Mouse (Mus musculus): ENCODE data around the gene Doxl2. TPM values are rescaled to one million over a fixed set of nuclear protein-coding genes. Genes with fewer than 3 reads are reported as not detected.
"Not testable (repeated sequence)": the region's sequence is repeated elsewhere in the genome, so short reads cannot be mapped to it uniquely, and the experiment has no call there.

Gene Doxl2
- total RNA-seq (2022), result not detected

GRCm38 (mm10) chr6:48974663-48975062, at the start of gene Doxl2:
Doxl2 (plus strand) TSS chr6:48974963.
- no peak for DNase-seq (ENCODE audit: low spot score in 2 of 2)

GRCm38 (mm10) chr6:48929595-48929994, 45.2 kb upstream of the Doxl2 start, which contains the start of gene 1600015I10Rik:
1600015I10Rik (plus strand) TSS chr6:48929895.
- no peak for DNase-seq (ENCODE audit: low spot score in 2 of 2)

- no peak for DNase-seq (ENCODE audit: low spot score in 2 of 2)
Observed at GRCm38 (mm10) chr6:48949596-48949995, 25.2 kb upstream of the Doxl2 start.

- DNase-seq (ENCODE audit: low spot score in 2 of 2), result no peak
Observed at GRCm38 (mm10) chr6:48950676-48951075, 24.1 kb upstream of the Doxl2 start.

- no peak for DNase-seq (ENCODE audit: low spot score in 2 of 2)
Observed at GRCm38 (mm10) chr6:48951630-48952029, 23.1 kb upstream of the Doxl2 start.

GRCm38 (mm10) chr6:48953220-48953619, 21.5 kb upstream of the Doxl2 start:
- no peak for DNase-seq (ENCODE audit: low spot score in 2 of 2)

GRCm38 (mm10) chr6:48954211-48954610, 20.6 kb upstream of the Doxl2 start:
- no peak for DNase-seq (ENCODE audit: low spot score in 2 of 2)

GRCm38 (mm10) chr6:48954946-48955345, 19.8 kb upstream of the Doxl2 start:
- peak in 1 of 2 experiments; percentile 14 for DNase-seq (ENCODE audit: low spot score in 2 of 2)

- no peak for DNase-seq (ENCODE audit: low spot score in 2 of 2)
Observed at GRCm38 (mm10) chr6:48956785-48957184, 18.0 kb upstream of the Doxl2 start.

- DNase-seq (ENCODE audit: low spot score in 2 of 2), result no peak
Observed at GRCm38 (mm10) chr6:48958053-48958452, 16.7 kb upstream of the Doxl2 start.

- DNase-seq (ENCODE audit: low spot score in 2 of 2), result not testable (repeated sequence)
Observed at GRCm38 (mm10) chr6:48959151-48959550, 15.6 kb upstream of the Doxl2 start.

- not testable (repeated sequence) for DNase-seq (ENCODE audit: low spot score in 2 of 2)
Observed at GRCm38 (mm10) chr6:48966696-48967095, 8.1 kb upstream of the Doxl2 start.

GRCm38 (mm10) chr6:48967868-48968267, 6.9 kb upstream of the Doxl2 start:
- DNase-seq (ENCODE audit: low spot score in 2 of 2), result no peak

- DNase-seq (ENCODE audit: low spot score in 2 of 2), result no peak
Observed at GRCm38 (mm10) chr6:48979616-48980015, 4.9 kb downstream of the Doxl2 start.

- DNase-seq (ENCODE audit: low spot score in 2 of 2), result no peak
Observed at GRCm38 (mm10) chr6:48982305-48982704, 7.5 kb downstream of the Doxl2 start.

GRCm38 (mm10) chr6:48986444-48986990, 11.8 kb downstream of the Doxl2 start, which contains the start of gene Svs1:
Svs1 (plus strand) TSS chr6:48986861.
- no peak for DNase-seq (ENCODE audit: low spot score in 2 of 2)

GRCm38 (mm10) chr6:48989971-48990370, 15.2 kb downstream of the Doxl2 start:
- DNase-seq (ENCODE audit: low spot score in 2 of 2), result no peak

- no peak for DNase-seq (ENCODE audit: low spot score in 2 of 2)
Observed at GRCm38 (mm10) chr6:48991991-48992390, 17.2 kb downstream of the Doxl2 start.

GRCm38 (mm10) chr6:48998186-48998585, 23.4 kb downstream of the Doxl2 start:
- no peak for DNase-seq (ENCODE audit: low spot score in 2 of 2)

GRCm38 (mm10) chr6:48998796-48999195, 24.0 kb downstream of the Doxl2 start:
- DNase-seq (ENCODE audit: low spot score in 2 of 2), result no peak

- no peak for DNase-seq (ENCODE audit: low spot score in 2 of 2)
Observed at GRCm38 (mm10) chr6:49003381-49003780, 28.6 kb downstream of the Doxl2 start.

- peak in 1 of 2 experiments; percentile 28 for DNase-seq (ENCODE audit: low spot score in 2 of 2)
Observed at GRCm38 (mm10) chr6:49007981-49008380, 33.2 kb downstream of the Doxl2 start.

- no peak for DNase-seq (ENCODE audit: low spot score in 2 of 2)
Observed at GRCm38 (mm10) chr6:49008420-49009160, 33.8 kb downstream of the Doxl2 start.
